Mouse (Mus musculus) right cerebral cortex, postnatal 4 days (tissue): ENCODE data around the gene Pdpk1.
"Not testable (repeated sequence)": the region's sequence is repeated elsewhere in the genome, so short reads cannot be mapped to it uniquely, and the experiment has no call there.

Source experiments
- DNase-seq: peaks from one replicate; pipeline ENCODE4 v3.0.0-alpha.2; 2022

The Pdpk1 gene

DNA sequence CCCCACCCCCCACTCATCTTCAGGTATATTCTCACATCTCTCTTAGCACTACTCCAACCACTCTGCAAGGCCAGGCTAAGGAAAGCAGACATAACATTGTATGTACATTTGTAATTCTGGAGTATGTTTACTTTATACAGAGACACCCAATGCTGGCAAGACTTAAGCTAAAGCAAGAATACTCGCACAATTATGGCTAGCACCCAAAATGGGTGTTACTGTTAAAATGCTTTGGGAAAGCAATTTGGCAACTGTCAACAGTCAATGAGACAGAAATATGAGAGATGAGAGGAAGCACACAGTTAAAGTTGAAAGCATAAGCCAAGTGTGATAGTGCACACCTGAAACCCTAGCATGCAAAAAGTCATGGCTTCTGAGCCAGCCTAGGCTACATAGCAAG, 39.5 kb downstream of the Pdpk1 start:
- DNase-seq: no peak

GRCm38 (mm10) chr17:24108896-24109295, 41.8 kb downstream of the Pdpk1 start:
- no peak for DNase-seq

GRCm38 (mm10) chr17:24105111-24105510, 45.6 kb downstream of the Pdpk1 start:
- DNase-seq: no peak

DNA sequence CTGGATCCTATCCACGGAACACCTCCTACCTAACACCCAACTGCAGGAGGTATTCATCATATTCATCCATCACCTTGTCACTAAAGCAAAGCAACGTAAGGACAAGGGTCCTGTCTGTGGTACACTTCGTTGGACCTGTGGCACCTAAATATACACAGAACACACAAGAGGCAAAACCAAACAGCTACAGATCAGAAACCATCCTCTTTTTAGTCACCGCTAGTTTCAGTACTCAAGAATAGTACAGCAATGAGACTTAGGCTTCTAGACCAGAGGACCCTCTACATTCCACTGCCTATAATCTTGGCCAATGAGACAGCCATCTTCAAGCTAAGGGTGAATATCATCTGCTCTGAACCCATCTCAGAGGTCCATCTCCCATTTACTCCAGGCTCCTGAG, 52.4 kb downstream of the Pdpk1 start:
- no peak for DNase-seq

- no peak for DNase-seq
Measured at GRCm38 (mm10) chr17:24090575-24090974, 60.1 kb downstream of the Pdpk1 start.

GRCm38 (mm10) chr17:24086399-24086798, 64.3 kb downstream of the Pdpk1 start:
- DNase-seq: not testable (repeated sequence)

DNA sequence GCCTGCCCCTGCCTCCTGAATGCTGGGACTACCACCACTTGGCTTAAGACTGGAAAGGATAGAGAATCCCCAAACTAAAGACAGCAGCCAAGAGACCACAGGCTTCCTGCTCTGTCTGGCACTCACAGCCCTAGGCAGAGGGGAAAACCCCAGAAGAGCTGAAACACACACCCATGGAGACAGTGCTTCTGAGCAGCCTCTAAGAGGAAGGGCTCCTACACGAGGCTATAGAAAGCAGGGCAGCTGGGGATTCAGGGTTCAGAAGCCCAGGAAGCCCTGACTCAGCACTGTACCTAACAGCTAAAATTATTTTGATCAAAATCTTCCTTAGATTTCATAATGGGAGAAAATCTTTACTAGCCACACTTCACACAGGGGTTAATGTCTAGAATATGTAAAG, 66.1 kb downstream of the Pdpk1 start:
- DNase-seq: no peak

- no peak for DNase-seq
Measured at GRCm38 (mm10) chr17:24077101-24077500, 73.6 kb downstream of the Pdpk1 start.

- DNase-seq: peak; percentile 93
Measured at GRCm38 (mm10) chr17:24072919-24073696, 77.6 kb downstream of the Pdpk1 start, which contains the start of gene Kctd5. Gene Kctd5, minus strand, starts transcription at chr17:24073485.

DNA sequence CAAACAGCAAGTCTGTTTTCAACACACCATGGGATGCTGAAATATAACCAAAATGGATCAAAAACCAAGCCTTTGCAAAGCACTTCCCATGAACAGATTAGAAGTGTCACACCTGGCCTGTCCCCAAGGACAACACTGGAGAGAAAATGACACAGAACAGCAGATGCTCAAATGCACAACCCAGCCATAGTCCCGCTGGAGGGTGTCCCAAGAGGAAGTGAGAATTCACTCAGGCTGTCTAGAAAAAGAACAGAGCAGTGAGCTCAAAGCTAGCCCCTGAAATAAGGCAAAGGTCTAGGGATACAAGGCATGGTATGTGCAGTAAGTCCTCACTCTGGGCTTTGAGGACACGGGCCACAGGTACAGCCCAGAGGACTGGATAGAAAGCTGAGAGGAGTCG, 81.2 kb downstream of the Pdpk1 start:
- DNase-seq: no peak

- DNase-seq: no peak
Measured at GRCm38 (mm10) chr17:24068271-24068670, 82.5 kb downstream of the Pdpk1 start.

DNA sequence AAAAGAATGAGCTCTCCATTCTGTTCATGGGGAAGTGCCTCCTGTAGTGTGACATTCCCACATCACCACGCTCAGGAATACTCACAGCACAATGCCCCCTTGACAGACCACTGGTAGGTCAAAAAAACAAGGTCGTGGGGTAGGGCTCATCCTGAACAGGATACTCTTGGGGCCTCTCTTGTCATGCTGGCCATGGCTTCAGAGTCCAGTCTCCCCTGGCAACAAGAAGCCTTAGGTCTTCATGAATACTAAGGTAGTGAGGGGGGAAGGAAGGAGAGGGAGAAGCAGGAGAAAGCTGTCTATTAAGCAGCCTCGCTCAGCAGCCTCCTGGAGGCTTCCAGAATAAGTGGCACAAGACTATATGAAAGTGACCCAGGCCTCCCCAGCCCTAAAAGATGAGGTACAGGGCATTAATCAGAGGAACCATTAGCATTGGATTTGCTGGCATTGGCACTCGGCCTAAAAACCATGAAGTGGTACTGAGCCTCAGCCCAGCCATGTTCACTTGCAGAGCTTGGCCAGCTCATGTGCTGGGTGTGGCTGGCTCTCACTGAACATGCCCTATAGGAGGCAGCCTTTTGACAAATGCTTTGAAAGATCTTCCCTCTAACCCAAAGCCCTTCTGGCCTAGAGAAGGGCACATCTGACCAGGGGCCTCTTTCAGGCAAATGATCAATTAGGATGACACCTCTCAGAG, 88.1 kb downstream of the Pdpk1 start:
- no peak for DNase-seq

GRCm38 (mm10) chr17:24057730-24058245, 92.9 kb downstream of the Pdpk1 start:
- DNase-seq: no peak

DNA sequence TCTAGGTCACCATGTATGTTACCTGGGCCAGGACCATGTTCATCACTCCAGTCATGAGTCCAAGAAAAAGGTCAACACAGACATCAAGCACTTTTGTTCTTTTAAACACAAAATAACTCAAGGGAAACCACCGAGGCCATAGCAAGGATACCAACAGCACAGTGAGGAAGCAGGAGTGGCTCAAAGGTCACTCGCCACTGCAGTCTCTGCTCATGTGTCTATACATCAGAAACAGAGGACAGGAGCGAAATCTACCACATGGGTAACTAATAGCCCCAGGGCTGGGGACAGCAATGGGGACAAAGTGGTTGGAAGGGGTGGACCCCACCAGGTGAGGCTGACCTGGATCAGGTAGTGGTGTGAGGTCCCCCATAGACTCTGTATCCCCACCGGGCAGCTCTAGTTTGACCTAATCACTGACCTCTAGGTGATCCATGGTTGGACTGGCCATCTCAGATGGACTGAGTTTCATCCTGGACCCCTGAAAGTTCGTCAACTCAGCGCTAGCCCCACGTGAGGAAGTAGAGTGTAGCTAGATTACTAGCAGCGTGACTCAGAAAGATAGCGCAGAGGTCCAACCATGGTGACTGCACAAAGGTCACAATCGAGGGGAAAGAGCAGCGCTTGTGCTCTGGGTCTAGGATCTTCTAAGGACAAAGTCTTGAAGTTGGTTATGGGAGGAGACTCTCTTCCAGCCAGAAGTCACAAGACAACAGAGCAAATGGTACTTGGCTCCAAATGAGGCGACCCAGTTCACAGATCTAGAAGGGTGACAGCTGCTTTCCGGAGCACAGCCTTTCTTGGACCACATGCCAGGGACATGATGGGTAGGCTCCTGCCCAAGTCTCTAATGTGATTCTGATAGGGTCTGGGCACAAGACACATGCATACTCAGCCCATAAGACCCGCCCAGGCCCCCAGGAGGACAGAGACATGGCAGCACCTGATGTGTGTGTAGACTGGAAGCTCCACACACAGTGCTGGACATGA, 93.8 kb downstream of the Pdpk1 start:
- DNase-seq: no peak

DNA sequence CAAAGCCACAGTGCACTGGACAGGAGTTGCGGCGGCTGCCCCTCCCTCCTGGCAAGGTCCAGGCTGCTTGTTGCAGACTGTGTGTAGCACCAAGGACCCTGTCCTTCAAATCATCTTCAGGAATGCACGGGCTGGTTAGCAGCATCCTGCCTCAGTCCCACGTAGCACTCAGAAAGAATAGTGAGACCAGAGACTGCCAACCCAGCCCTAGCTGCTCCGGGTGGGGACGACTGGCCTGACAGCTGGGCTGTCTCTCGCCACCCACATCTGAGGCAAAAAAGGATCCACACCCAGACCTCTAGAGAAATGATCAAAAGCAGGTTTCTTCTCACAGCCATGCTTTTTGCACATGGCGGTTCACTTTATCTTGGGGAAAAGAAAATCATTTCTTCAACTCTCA, 101.7 kb downstream of the Pdpk1 start:
- DNase-seq: no peak

DNA sequence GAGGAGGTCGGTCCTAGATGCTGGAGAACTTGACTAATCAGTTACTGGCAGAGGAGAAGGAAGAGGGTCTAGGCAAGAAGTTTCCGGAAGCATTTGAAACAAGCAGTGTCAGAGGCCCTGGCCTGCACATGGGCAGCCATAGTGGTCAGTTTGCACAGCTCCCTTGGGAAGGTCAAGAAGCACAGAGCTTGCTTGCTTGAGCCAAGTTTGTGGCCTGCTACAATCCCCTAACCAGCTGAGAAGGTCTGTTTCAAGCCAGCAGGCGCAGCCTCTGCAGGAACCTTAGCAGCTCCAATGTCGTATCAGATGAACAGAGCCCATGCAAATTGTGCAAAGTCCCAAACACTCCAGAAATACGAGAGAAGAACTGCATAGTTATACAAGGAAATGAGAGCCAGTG, 102.7 kb downstream of the Pdpk1 start:
- no peak for DNase-seq

DNA sequence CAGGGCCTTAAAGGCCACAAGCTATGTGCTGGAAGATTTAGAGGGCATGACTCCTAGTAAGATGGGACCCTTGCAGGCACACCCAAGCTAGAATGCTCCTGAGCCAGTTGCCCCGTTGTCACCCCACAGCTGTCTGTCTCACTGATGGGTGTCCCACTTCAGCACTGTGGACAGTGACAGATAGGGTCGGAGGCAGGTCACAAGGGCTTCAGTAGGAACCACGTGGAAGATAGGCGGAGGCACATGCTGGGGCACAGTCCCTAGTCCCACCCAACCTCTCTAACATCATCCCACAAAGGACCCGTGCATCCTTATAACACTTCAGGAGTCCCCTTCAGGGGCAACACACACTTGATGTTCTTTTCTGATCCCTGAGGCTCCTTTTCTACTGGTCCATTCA, 104.7 kb downstream of the Pdpk1 start:
- no peak for DNase-seq

DNA sequence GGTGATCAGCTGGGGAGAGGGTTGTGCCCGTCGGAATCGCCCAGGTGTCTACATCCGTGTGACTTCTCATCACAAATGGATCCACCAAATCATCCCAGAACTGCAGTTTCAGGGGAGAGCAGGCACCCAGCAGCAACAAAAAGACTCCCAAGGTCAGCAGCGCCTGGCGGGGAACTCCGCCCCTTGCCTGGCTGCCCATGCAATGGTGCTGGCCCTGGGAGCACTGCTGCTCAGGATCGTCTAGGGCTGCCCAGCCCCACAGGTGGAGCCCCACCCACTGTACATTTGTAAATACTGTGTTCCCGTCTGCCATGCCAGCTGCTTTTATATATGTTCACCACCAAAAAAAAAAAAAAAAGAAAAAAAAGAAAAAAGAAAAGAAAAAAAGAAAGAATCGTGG, 105.1 kb downstream of the Pdpk1 start:
- no peak for DNase-seq

DNA sequence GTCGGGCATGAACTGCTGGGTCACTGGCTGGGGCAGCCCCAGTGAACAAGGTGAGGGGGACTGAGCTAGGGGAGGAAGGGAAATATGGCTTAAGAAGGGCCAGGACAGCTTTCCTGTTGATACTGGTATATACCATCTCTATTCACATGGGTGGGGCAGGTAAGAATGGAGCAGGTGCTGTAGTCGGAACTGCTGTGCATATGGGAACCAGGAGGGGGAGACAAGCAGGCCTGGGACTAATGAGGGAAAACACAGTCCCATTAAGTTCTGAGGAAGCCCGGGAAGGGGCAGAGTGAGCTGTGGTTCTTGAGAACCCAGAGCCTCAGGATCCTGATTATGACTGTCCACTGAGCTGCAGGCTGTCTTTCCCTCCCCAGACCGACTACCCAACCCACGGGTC, 106.2 kb downstream of the Pdpk1 start:
- no peak for DNase-seq

- no peak for DNase-seq
Measured at GRCm38 (mm10) chr17:24037844-24038243, 112.9 kb downstream of the Pdpk1 start, which contains the start of gene Prss27. Gene Prss27, plus strand, starts transcription at chr17:24038144.

- no peak for DNase-seq
Measured at GRCm38 (mm10) chr17:24037360-24037759, 113.4 kb downstream of the Pdpk1 start.

- DNase-seq: no peak
Measured at GRCm38 (mm10) chr17:24036954-24037353, 113.8 kb downstream of the Pdpk1 start.

GRCm38 (mm10) chr17:24035087-24035486, 115.6 kb downstream of the Pdpk1 start:
- no peak for DNase-seq
